Mouse (Mus musculus) ES-E14 (cell line): ENCODE data around the gene Adamts2.

Source experiments
- CHD2 ChIP-seq: IDR thresholded peaks from 2 replicates; pipeline ENCODE4 v1.6.1; 2014; ENCODE audit warnings: mild to moderate bottlenecking, low read depth, low read length, inconsistent platforms
- HCFC1 ChIP-seq: IDR thresholded peaks from 2 replicates; pipeline ENCODE4 v1.6.1; 2012; ENCODE audit warnings: low read length, inconsistent platforms, borderline replicate concordance; ENCODE audit not compliant: insufficient read depth
- MAFK ChIP-seq: IDR thresholded peaks from 2 replicates; pipeline ENCODE4 v1.6.1; 2014; ENCODE audit warnings: mild to moderate bottlenecking, low read depth, low read length, inconsistent platforms; ENCODE audit not compliant: insufficient read depth
- ZC3H11A ChIP-seq: IDR thresholded peaks from 2 replicates; pipeline ENCODE4 v1.6.1; 2012; ENCODE audit warnings: low read depth, mild to moderate bottlenecking, inconsistent platforms, low read length, borderline replicate concordance
- ZNF384 ChIP-seq: IDR thresholded peaks from 2 replicates; pipeline ENCODE4 v1.6.1; 2012; ENCODE audit warnings: low read depth, low read length, inconsistent platforms

GRCm38 (mm10) chr11:50720856-50721550 is 119.1 kb downstream of the Adamts2 start:
- no peak for TF ChIP-seq MAFK
- TF ChIP-seq ZC3H11A = no peak
- TF ChIP-seq CHD2 = no peak
- no peak for TF ChIP-seq HCFC1
- TF ChIP-seq ZNF384 = no peak
